Mouse (Mus musculus) liver, embryonic 16.5 days (tissue): Measurements from ENCODE around the gene Mybphl. TPM values are rescaled to one million over a fixed set of nuclear protein-coding genes. Genes with fewer than 3 reads are reported as not detected.

Source experiments
- ATAC-seq: fragments of 200-750 bp; cut with Nextera tagmentation; 2 replicates; pipeline ENCODE4 v1.8.0; 2017; ENCODE audit warnings: low read depth, mild to moderate bottlenecking, moderate number of reproducible peaks, moderate library complexity
- H3K27ac ChIP-seq: fragments of 300-500 bp; sonication (generic); 2 replicates; pipeline ENCODE4 v1.5.1; 2014; ENCODE audit warnings: mild to moderate bottlenecking, low read length
- H3K27me3 ChIP-seq: fragments of 300-500 bp; sonication (generic); 2 replicates; pipeline ENCODE4 v1.6.1; 2014; ENCODE audit warnings: low read depth, low read length, mixed read lengths; ENCODE audit not compliant: control insufficient read depth, insufficient read depth
- H3K36me3 ChIP-seq: fragments of 300-500 bp; sonication (generic); 2 replicates; pipeline ENCODE4 v1.6.1; 2014; ENCODE audit warnings: mild to moderate bottlenecking; ENCODE audit not compliant: control insufficient read depth, insufficient read depth
- H3K4me1 ChIP-seq: fragments of 300-500 bp; sonication (generic); 2 replicates; pipeline ENCODE4 v1.6.1; 2014; ENCODE audit warnings: low read depth, low read length, mixed read lengths; ENCODE audit not compliant: control insufficient read depth
- H3K4me2 ChIP-seq: fragments of 300-500 bp; sonication (generic); 2 replicates; pipeline ENCODE4 v1.6.1; 2014; ENCODE audit warnings: low read depth, low read length, mixed read lengths
- H3K4me3 ChIP-seq: fragments of 300-500 bp; sonication (generic); 2 replicates; pipeline ENCODE4 v1.5.1; 2014; ENCODE audit warnings: low read depth, mild to moderate bottlenecking, low read length
- H3K9ac ChIP-seq: fragments of 300-500 bp; sonication (generic); 2 replicates; pipeline ENCODE4 v1.6.1; 2014; ENCODE audit warnings: low read depth, low read length
- H3K9me3 ChIP-seq: fragments of 300-500 bp; sonication (generic); replicated peaks from 2 replicates; pipeline ENCODE4 v1.6.1; 2016; ENCODE audit warnings: low read length; ENCODE audit not compliant: control insufficient read depth
- WGBS: fragments of 180-500 bp; shearing (Covaris S2); extraction: QIAGEN DNeasy Blood & Tissue Kit; methylation state at CpG from one replicate; pipeline ENCODE4 v1.1.7; 2014; ENCODE audit not compliant: insufficient replicate concordance; 5-methylcytosine and 5-hydroxymethylcytosine counted together
- polyA plus RNA-seq: library from polyadenylated mRNA; unstranded; fragments of >200 nt; fragmentation: Nextera tagmentation; extraction: Ambion mirVana; gene quantifications from 2 replicates; pipeline ENCODE4 v1.2.1, GENCODE M21; 2015

Mybphl gene
- polyA plus RNA-seq, 1 experiment from 2014 or later = 1.0 TPM

DNA sequence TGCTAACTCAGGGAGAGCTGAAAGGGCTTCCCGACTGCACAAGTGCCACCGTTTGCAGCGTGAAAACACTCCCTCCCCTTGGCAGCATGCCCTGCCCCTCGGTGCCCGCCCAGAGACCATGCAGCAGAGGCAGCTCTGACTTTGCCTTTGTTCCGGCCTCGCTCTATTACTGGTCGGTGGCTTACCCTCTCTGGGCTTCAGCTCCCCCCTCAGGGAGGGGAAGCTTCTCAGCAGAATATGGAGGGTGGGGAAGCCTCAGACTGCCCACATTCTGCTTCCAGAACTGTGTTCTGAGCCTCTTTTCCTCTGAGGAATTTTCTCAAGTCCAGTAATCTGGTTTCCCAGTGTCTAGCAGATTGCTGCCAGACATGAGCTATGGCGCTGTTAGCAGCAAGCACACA, 36.3 kb upstream of the Mybphl start:
- Histone ChIP-seq H3K27me3 (no peaks in the 10 kb centered on the region), H3K4me3 (no peak overlapping the region), H3K4me2 (no peak overlapping the region), H3K9me3 (no peaks in the 10 kb centered on the region), H3K27ac (no peak overlapping the region), H3K9ac (no peak overlapping the region), H3K4me1 (no peaks in the 10 kb centered on the region), H3K36me3 (no peaks in the 10 kb centered on the region)
- 61% methylated on average over 9 of the region's 9 CpGs for WGBS
- no peak for ATAC-seq

GRCm38 (mm10) chr3:108330812-108331211, 33.9 kb upstream of the Mybphl start:
- no peaks in the 10 kb centered on the region for H3K4me1 ChIP-seq
- ATAC-seq = no peak
- no peak overlapping the region for H3K4me2 ChIP-seq
- no peak overlapping the region for H3K9ac ChIP-seq
- no peak overlapping the region for H3K27ac ChIP-seq
- H3K4me3 ChIP-seq = no peak overlapping the region
- WGBS = 62% methylated on average over 6 of the region's 6 CpGs
- H3K27me3 ChIP-seq = no peaks in the 10 kb centered on the region
- H3K9me3 ChIP-seq = no peaks in the 10 kb centered on the region
- no peaks in the 10 kb centered on the region for H3K36me3 ChIP-seq

DNA sequence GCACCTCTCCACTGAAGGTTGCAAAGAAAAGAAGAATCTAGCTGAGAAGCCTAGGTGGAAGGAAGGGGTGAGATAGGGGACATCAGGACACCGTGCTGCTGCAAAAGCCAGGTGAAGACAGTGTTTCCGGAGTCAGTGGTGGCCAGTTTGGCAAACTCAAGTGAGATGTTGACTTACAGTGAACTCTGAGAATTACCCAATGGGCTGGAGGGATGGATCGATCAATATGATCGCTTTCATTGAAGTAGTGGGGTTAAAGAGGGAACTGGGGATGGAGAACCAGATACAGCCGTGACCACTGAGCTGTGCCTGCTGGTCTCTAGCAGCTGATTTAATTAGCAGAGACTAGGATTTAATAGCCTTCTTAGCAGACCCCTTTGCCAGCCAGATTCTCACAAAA, 27.8 kb upstream of the Mybphl start:
- H3K4me1 ChIP-seq = no peaks in the 10 kb centered on the region; the same call in 1 of the 2 replicates
- no peak overlapping the region for H3K4me3 ChIP-seq
- no peak overlapping the region for H3K9ac ChIP-seq
- no peaks in the 10 kb centered on the region for H3K9me3 ChIP-seq
- no peak overlapping the region for H3K27ac ChIP-seq
- no peaks in the 10 kb centered on the region for H3K36me3 ChIP-seq
- no peaks in the 10 kb centered on the region for H3K27me3 ChIP-seq
- WGBS = 62% methylated on average over 5 of the region's 5 CpGs
- H3K4me2 ChIP-seq = no peak overlapping the region
- ATAC-seq = peak; percentile 62

- Histone ChIP-seq H3K4me2 (no peak overlapping the region), H3K27ac (no peak overlapping the region), H3K9ac (no peak overlapping the region), H3K9me3 (no peaks in the 10 kb centered on the region), H3K4me1 (no peaks in the 10 kb centered on the region; the same call in 1 of the 2 replicates), H3K4me3 (no peak overlapping the region), H3K36me3 (0 out of 2 replicates have a peak, but pooled peaks cover 2% of the 10 kb centered on the region), H3K27me3 (no peaks in the 10 kb centered on the region)
- 62% methylated on average over 2 of the region's 2 CpGs for WGBS
- ATAC-seq = no peak
Measured at GRCm38 (mm10) chr3:108341040-108341439, 23.7 kb upstream of the Mybphl start.

DNA sequence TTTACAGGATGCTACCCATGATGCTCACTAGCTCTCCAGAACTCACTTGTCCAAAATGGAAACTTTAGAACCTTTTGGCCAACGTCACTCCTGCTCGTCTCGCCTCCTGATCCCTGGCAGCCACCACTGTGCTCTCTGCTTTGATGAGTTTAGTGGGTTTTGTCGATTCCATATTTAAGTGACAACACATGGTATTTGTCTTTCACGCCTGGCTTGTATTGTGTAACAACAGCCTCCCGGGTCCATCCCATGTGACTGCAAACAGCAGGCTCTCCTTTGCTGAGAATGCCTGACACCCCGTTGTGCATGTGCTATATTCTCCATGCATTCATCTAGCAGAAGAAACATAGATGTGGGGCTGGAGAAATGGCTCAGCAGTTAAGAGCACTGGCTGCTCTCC, 22.5 kb upstream of the Mybphl start:
- H3K36me3 ChIP-seq = peaks cover 2% of the 10 kb centered on the region; the same call in 1 of the 2 replicates
- no peak overlapping the region for H3K4me2 ChIP-seq
- H3K4me3 ChIP-seq = no peak overlapping the region
- no peak for ATAC-seq
- no peaks in the 10 kb centered on the region for H3K9me3 ChIP-seq
- no peak overlapping the region for H3K27ac ChIP-seq
- 65% methylated on average over 7 of the region's 7 CpGs for WGBS
- H3K9ac ChIP-seq = no peak overlapping the region
- no peaks in the 10 kb centered on the region for H3K27me3 ChIP-seq
- no peaks in the 10 kb centered on the region for H3K4me1 ChIP-seq

DNA sequence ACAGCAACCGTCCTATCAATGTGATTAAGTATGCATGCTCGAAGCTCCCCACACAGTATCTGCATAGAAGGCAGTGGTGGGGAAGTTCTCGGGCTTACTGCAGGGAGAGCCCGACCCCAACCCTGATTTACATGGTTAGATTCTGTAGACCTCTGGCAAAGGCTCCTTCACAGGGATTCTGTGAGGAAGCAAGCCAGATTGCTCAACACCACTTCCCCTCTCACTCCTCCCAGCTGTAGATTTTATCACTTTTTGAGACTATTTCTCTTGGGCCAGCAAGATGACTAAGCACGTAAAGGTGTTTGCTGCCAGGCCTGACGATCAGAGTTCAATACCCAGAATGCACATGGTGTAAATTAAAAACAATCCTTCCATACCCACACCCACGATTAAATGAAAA, 18.9 kb upstream of the Mybphl start:
- Histone ChIP-seq H3K27ac (no peak overlapping the region), H3K4me3 (no peak overlapping the region), H3K36me3 (peaks cover 2% of the 10 kb centered on the region), H3K9ac (no peak overlapping the region), H3K4me1 (no peaks in the 10 kb centered on the region), H3K27me3 (no peaks in the 10 kb centered on the region), H3K9me3 (no peaks in the 10 kb centered on the region), H3K4me2 (no peak overlapping the region)
- 40% methylated on average over 7 of the region's 7 CpGs for WGBS
- no peak for ATAC-seq

- 58% methylated on average over 9 of the region's 9 CpGs for WGBS
- H3K27ac ChIP-seq = no peak overlapping the region
Measured at GRCm38 (mm10) chr3:108348376-108348775, 16.3 kb upstream of the Mybphl start.

DNA sequence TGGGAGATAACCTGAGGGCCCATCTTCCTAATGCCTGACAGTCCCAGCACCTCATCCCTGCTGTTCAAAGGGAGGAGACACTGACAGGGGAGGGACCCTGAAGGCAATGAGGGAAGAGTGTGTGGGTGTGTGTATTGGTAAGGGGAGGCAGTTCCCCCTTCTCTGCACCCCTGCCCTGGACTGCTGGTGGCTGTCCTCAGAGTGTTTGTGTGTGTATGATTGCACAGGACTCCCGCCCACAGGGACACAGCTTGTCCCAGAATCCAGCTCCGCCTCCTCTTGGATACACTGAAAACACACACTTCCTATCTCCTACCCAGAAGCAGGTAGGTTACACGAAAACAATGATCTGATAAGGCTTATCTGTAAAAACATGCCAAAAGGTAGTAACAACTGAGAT, 9.5 kb upstream of the Mybphl start:
- H3K4me1 ChIP-seq = no peaks in the 10 kb centered on the region
- no peak overlapping the region for H3K4me2 ChIP-seq
- peaks cover 5% of the 10 kb centered on the region; the same call in 1 of the 2 replicates for H3K36me3 ChIP-seq
- peak; percentile 67 for ATAC-seq
- H3K9me3 ChIP-seq = no peaks in the 10 kb centered on the region
- no peak overlapping the region for H3K4me3 ChIP-seq
- no peak overlapping the region for H3K27ac ChIP-seq
- 42% methylated on average over 3 of the region's 3 CpGs for WGBS
- H3K9ac ChIP-seq = no peak overlapping the region
- H3K27me3 ChIP-seq = no peaks in the 10 kb centered on the region

More at GRCm38 (mm10) chr3:108348376-108348775, 16.3 kb upstream of the Mybphl start:
- no peaks in the 10 kb centered on the region for H3K9me3 ChIP-seq
- H3K4me3 ChIP-seq = no peak overlapping the region
- H3K4me2 ChIP-seq = no peak overlapping the region
- no peaks in the 10 kb centered on the region for H3K27me3 ChIP-seq
- H3K4me1 ChIP-seq = no peaks in the 10 kb centered on the region
- H3K36me3 ChIP-seq = peaks cover 5% of the 10 kb centered on the region
- no peak overlapping the region for H3K9ac ChIP-seq
- no peak for ATAC-seq

GRCm38 (mm10) chr3:108357051-108357450, 7.7 kb upstream of the Mybphl start:
- ATAC-seq = no peak
- H3K9ac ChIP-seq = no peak overlapping the region
- 76% methylated on average over 10 of the region's 10 CpGs for WGBS
- H3K4me2 ChIP-seq = no peak overlapping the region
- no peak overlapping the region for H3K27ac ChIP-seq
- no peaks in the 10 kb centered on the region for H3K27me3 ChIP-seq
- H3K36me3 ChIP-seq = peaks cover 2% of the 10 kb centered on the region; the same call in 1 of the 2 replicates
- H3K9me3 ChIP-seq = no peaks in the 10 kb centered on the region
- peaks cover 4% of the 10 kb centered on the region for H3K4me1 ChIP-seq
- H3K4me3 ChIP-seq = no peak overlapping the region
